Mouse (Mus musculus) intestine, embryonic 14.5 days (tissue): ENCODE measurements at regions not wholly inside any gene's neighbourhood (a gene's known extent, or its start where the extent isn't known, plus 50 kb on each side); places are given as distances from the start of the nearest gene placed in this dataset.
A peak's percentile ranks its signal among the peaks of the same experiment; 100 is the strongest.

ENCODE experiments used
- ATAC-seq: fragments of 200-750 bp; cut with Nextera tagmentation; replicated peaks from 2 replicates; pipeline ENCODE4 v1.8.0; 2017; ENCODE audit warnings: low read depth, moderate number of reproducible peaks, moderate TSS enrichment, moderate library complexity; ENCODE audit not compliant: low FRiP score, low TSS enrichment
- DNase-seq: peaks from one replicate; pipeline ENCODE4 v3.0.0-alpha.2; 2018; ENCODE audit warnings: low spot score
- H3K27ac ChIP-seq: fragments of 300-500 bp; sonication (generic); 2 replicates; pipeline ENCODE4 v1.5.1; 2014; ENCODE audit warnings: low read depth, mild to moderate bottlenecking, control low read depth
- H3K27me3 ChIP-seq: fragments of 300-500 bp; sonication (generic); replicated peaks from 2 replicates; pipeline ENCODE4 v1.6.1; 2014; ENCODE audit warnings: low read length, control low read depth; ENCODE audit not compliant: control insufficient read depth, insufficient read depth
- H3K36me3 ChIP-seq: fragments of 300-500 bp; sonication (generic); 2 replicates; pipeline ENCODE4 v1.6.1; 2014; ENCODE audit warnings: low read length, control low read depth; ENCODE audit not compliant: control insufficient read depth, insufficient read depth
- H3K4me1 ChIP-seq: fragments of 300-500 bp; sonication (generic); replicated peaks from 2 replicates; pipeline ENCODE4 v1.6.1; 2014; ENCODE audit warnings: low read length, control low read depth, mixed read lengths; ENCODE audit not compliant: control insufficient read depth, insufficient read depth
- H3K4me2 ChIP-seq: fragments of 300-500 bp; sonication (generic); 2 replicates; pipeline ENCODE4 v1.6.1; 2014; ENCODE audit warnings: low read length
- H3K4me3 ChIP-seq: fragments of 300-500 bp; sonication (generic); 2 replicates; pipeline ENCODE4 v1.5.1; 2014; ENCODE audit warnings: low read depth, low read length, control low read depth, mixed read lengths
- H3K9ac ChIP-seq: fragments of 300-500 bp; sonication (generic); 2 replicates; pipeline ENCODE4 v1.6.1; 2014; ENCODE audit warnings: mild to moderate bottlenecking, low read length
- H3K9me3 ChIP-seq: fragments of 300-500 bp; sonication (generic); 2 replicates; pipeline ENCODE4 v1.6.1; 2016; ENCODE audit warnings: low read length, control low read depth; ENCODE audit not compliant: control insufficient read depth
- WGBS: fragments of 180-500 bp; shearing (Covaris S2); extraction: QIAGEN DNeasy Blood & Tissue Kit; methylation state at CpG from one replicate; pipeline ENCODE4 v1.1.7; 2014; 5-methylcytosine and 5-hydroxymethylcytosine counted together

DNA sequence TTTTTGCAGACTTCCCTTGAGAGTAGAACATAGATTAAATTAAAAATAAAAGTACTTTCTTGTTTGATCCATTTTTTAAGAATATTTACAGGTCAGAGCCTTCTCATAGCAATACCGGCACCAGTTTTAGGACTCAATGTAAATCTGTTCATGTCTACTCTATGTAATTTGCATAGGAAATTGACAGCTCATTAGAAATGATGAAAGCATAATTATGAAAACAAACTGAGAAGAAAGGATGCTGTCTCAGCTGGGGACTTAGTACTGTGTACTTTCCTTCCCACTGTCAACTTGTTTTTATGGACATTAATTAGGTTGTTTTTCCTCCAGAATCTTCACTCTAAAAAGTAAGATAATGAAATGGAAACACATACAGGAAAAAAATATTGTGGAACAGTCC is 3344.8 kb upstream of the Gm6569 start:
- no peak overlapping the region for H3K4me3 ChIP-seq
- H3K9me3 ChIP-seq = no peaks in the 10 kb centered on the region
- no peaks in the 10 kb centered on the region for H3K36me3 ChIP-seq
- ATAC-seq = no peak
- H3K27me3 ChIP-seq = no peaks in the 10 kb centered on the region
- H3K9ac ChIP-seq = no peak overlapping the region
- DNase-seq = no peak
- H3K27ac ChIP-seq = no peak overlapping the region
- no peak overlapping the region for H3K4me2 ChIP-seq
- WGBS = 100% methylated on average over 1 of the region's 1 CpGs
- no peaks in the 10 kb centered on the region for H3K4me1 ChIP-seq

DNA sequence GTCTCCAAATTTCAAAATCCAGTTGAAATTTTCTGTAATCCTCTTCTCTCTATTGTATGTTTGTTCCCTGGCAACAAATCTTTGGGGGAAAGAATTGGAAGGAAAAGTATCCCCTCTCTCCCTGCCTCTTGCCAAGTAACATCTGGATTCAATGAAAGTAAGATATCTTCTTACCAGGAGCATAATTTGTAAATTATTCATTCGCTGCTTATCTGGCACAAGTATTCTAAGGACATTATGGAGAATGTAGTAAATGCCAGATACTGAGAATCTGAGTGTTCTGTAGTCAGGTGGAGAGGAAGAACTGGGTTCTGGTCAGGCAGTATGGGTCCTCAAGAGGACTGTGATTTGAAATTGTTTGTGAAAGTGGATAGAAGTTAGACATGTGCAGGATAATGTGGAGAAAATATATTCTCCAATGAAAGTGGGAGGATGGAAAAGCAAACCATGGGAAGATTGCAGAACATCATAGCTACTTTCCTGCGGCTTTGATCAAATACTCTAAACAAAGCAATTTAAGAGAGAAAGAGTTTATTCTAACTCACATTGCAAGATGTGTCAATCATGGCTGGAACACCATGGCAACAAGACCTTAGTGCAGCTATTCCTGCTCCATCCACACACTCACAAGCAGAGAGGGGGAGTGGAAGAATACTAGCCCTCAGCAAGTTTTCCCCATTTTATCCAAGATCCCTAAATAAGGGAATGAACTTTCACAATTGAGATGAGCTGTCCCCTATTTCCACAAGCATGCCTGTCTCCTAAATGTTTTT is 3327.1 kb upstream of the Gm6569 start:
- Histone ChIP-seq H3K27me3 (no peaks in the 10 kb centered on the region), H3K36me3 (no peaks in the 10 kb centered on the region), H3K4me2 (no peak overlapping the region), H3K4me3 (no peak overlapping the region), H3K4me1 (no peaks in the 10 kb centered on the region), H3K9ac (no peak overlapping the region), H3K27ac (no peak overlapping the region), H3K9me3 (no peaks in the 10 kb centered on the region)
- ATAC-seq = no peak
- DNase-seq = no peak
- WGBS = 78% methylated on average over 2 of the region's 2 CpGs

DNA sequence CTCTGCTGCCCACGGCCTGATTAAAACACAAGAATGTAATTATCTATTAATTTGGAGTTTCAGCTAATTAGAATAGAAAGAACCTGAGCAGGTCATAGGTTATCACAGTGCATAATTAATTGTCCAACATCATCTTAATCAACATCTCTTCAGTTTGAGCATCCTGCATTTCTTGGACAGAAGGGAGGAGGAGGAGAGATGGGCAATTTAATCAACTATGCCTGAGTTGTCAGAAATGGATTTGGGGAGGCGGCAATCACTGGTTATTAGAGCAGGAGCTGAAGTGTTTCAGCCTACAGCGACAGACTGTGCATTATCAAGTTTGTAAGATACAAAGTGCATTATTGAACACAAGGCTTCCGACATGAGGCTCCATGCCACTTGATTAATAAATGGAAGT is 3313.8 kb upstream of the Gm6569 start:
- no peak overlapping the region for H3K9ac ChIP-seq
- H3K4me2 ChIP-seq = no peak overlapping the region
- no peaks in the 10 kb centered on the region for H3K9me3 ChIP-seq
- ATAC-seq (no peak), DNase-seq (no peak)
- no peaks in the 10 kb centered on the region for H3K36me3 ChIP-seq
- H3K4me3 ChIP-seq = no peak overlapping the region
- no peak overlapping the region for H3K27ac ChIP-seq
- no peaks in the 10 kb centered on the region for H3K4me1 ChIP-seq
- no peaks in the 10 kb centered on the region for H3K27me3 ChIP-seq
- 85% methylated on average over 4 of the region's 4 CpGs for WGBS

DNA sequence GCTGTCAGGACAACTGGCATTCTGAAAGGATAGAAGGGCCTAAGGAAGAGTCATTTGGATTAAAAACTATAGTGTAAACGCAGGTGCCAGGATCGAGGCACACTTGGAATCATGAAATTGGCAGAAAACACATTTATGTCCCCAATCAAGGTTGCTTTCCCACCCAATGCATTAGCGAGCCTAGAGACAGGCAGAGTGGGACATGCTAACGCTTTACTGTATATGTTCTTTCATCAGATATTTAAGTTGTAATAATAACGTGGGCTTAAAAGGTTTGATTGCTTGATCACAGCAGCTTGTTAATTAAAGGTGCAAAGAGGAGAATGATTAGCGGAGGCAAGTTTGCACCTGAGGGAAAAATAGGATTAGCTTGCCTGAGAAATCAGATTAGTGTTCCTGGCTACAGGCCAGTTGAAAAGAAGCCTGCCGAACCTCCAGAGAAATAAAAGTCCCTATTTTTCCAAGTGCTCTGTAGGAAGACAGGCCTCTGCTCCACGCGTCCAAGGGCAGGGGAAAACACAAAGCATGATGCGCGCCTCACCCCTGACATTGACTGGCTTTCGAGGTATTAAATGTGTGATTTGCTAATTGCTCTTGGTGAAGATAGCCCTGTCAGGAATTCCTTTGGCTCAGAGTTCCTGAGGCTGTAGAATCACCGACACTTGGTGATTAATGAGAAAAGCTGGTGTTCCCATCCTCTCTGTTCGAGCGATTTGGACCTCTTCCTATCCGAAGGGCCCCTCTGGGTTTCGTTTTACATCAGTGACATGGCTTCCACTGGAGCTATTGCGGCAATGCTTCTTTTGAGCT is 3279.4 kb upstream of the Gm6569 start:
- H3K36me3 ChIP-seq = no peaks in the 10 kb centered on the region
- no peak for DNase-seq
- no peak for ATAC-seq
- no peaks in the 10 kb centered on the region for H3K4me1 ChIP-seq
- no peak overlapping the region for H3K4me3 ChIP-seq
- H3K4me2 ChIP-seq = no peak overlapping the region
- no peak overlapping the region for H3K27ac ChIP-seq
- no peak overlapping the region for H3K9ac ChIP-seq
- no peaks in the 10 kb centered on the region for H3K9me3 ChIP-seq
- WGBS = 54% methylated on average over 18 of the region's 18 CpGs
- H3K27me3 ChIP-seq = no peaks in the 10 kb centered on the region

DNA sequence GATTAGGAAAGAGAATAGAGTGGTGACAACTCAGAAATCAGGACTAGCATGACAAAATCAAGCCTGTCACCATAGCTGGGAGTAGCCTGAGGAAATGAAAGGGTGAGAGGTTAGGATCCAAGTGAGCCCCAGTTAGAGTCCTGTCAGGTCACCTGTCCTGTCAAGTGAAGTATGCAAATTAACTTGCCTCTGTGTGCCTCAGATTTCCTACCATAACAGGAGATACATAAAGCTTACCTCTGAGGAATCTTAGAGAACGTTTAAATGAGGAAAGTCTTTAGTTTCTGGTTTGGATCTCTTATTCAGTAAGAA is 3278.8 kb upstream of the Gm6569 start:
- no peak overlapping the region for H3K9ac ChIP-seq
- no peaks in the 10 kb centered on the region for H3K36me3 ChIP-seq
- no peaks in the 10 kb centered on the region for H3K4me1 ChIP-seq
- H3K4me3 ChIP-seq = no peak overlapping the region
- no peaks in the 10 kb centered on the region for H3K9me3 ChIP-seq
- H3K4me2 ChIP-seq = no peak overlapping the region
- 43% methylated on average over 1 of the region's 1 CpGs for WGBS
- no peak overlapping the region for H3K27ac ChIP-seq
- DNase-seq = no peak
- no peak for ATAC-seq
- no peaks in the 10 kb centered on the region for H3K27me3 ChIP-seq

DNA sequence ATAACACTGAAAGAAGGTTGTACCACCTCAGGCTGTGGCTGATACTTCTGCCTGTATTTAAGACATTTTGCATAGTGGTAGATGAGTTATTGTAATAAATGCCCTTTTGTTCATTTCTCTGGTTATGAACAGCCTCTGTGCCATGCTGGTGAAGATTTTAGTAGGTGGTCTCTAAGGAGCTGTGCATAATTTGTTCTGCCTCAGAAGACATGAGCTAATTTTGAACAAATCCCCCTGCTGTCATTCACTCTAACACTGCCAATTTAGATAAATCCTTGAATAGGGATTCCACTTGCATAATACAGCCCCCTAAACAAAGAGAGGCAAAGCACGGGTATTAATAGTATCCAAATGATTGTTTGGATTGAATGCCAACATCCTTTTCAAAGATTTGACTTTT is 3240.1 kb upstream of the Gm6569 start:
- ATAC-seq = no peak

DNA sequence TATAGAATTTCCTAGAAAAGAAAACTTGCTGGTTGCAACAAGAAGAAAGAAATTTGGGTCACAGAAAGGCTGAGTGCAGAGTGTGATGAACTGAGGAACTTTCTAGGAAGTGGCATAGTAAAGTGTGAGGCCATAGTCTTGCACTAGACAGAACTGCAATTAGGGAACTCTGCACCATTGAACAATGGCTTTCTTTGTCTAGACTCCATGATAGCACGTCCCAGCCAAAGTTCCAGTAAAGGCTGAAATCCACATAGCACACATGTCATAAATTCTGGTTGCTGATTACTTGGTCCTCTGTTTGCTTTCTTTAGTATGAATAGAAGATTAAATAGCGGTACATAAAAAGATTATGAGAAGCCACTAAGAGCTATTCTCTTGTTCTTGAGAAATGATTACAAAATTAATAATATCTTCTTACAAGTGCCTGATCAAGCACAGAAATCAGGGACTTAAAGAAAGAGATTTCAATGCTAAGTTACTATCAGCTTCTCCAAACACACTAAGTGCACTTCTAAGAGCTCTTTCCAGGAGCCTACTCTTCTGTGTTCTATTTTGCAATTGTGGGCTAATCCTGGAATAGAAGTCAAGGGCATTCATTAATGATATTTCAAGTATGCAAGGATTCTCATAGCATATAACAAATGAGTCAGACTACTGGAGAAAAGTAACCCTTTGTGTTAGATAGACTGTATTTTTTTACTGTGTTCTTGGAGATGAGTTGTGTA is 3233.4 kb upstream of the Gm6569 start:
- Histone ChIP-seq H3K36me3 (no peaks in the 10 kb centered on the region), H3K4me1 (no peaks in the 10 kb centered on the region), H3K4me2 (no peak overlapping the region), H3K9me3 (no peaks in the 10 kb centered on the region), H3K9ac (no peak overlapping the region), H3K27me3 (no peaks in the 10 kb centered on the region), H3K4me3 (no peak overlapping the region), H3K27ac (no peak overlapping the region)
- ATAC-seq = peak; percentile 91
- DNase-seq = no peak
- 52% methylated on average over 2 of the region's 2 CpGs for WGBS

More for the DNA sequence above, 3240.1 kb upstream of the Gm6569 start:
- Histone ChIP-seq H3K9ac (no peak overlapping the region), H3K4me3 (no peak overlapping the region), H3K27ac (no peak overlapping the region), H3K9me3 (no peaks in the 10 kb centered on the region), H3K36me3 (no peaks in the 10 kb centered on the region), H3K4me1 (no peaks in the 10 kb centered on the region), H3K4me2 (no peak overlapping the region), H3K27me3 (no peaks in the 10 kb centered on the region)
- WGBS = 63% methylated on average over 1 of the region's 1 CpGs
- DNase-seq = no peak

DNA sequence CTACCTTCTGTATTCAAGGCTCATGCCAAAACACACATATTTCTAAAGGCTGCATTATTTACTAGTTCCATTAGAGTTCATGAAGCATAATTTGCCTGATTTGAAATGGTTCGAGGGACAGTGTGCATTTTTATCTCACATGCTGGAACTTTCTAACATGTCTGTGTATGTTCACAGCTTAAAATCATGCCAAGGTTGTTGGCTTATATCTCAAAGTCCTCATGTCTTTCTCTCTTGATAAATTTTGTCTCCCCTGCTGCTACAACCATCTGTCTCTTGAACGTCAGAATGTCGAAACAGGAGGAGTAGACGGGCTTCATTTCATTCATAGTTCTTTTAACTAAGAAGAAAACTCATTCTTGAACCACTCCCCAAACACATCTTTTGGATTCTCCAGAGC is 3229.1 kb upstream of the Gm6569 start:
- Histone ChIP-seq H3K9ac (no peak overlapping the region), H3K4me1 (no peaks in the 10 kb centered on the region), H3K4me3 (no peak overlapping the region), H3K4me2 (no peak overlapping the region), H3K27me3 (no peaks in the 10 kb centered on the region), H3K36me3 (no peaks in the 10 kb centered on the region), H3K9me3 (no peaks in the 10 kb centered on the region), H3K27ac (no peak overlapping the region)
- WGBS = 91% methylated on average over 4 of the region's 4 CpGs
- no peak for ATAC-seq
- DNase-seq = no peak
